Mouse (Mus musculus): ENCODE measurements around the gene Vsig2. TPM values are rescaled to one million over a fixed set of nuclear protein-coding genes. Genes with fewer than 3 reads are reported as not detected.

Gene Vsig2
- 2.6 and 3.0 TPM in 2 replicates for polyA plus RNA-seq (2015; fragmentation: Nextera tagmentation; extraction: Ambion mirVana)

DNA sequence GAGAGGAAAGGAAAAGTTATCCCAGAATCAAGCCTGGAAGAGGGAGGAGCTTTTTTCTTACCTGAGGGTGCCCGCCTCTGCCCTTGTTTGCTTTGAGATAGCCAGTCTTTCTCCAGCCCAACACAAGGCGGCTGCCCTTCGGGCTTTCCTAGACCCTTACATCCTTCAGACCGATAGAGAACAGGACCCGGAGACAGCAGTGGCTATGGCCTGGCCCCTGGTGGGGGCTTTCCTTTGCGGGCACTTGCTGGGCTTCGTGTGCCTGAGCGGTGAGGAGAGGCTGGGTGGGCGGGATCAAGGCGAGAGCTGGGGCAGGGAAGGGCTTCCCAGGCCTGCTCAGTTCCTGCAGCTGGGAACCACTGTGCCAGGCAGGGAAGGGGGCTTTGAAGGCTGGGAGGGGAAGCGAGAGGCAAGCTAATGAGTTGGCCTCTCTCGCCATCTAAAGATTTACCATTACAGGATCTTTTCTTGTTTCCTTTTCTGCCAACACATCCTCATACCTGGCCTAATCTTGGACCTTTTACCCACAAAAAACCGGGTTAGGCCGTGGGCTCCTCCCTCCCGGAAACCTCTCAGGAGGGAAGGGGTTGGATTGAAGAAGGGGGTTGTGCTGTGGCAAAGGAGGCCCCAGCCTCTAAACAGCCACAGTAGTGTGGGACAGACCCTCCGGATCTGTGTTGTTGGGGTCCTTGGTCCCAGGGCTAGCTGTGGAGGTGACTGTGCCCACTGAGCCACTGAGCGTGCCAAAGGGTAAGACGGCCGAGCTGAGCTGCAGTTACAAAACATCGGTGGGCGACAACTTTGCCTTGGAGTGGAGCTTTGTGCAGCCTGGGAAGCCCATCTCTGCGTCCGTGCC is at the start of gene Vsig2:
TSS of gene Vsig2 (plus strand) at position 86 of the 856 bp plus-strand sequence.
- Histone ChIP-seq H3K4me1 (replicated peaks) (peaks cover 7% of the 10 kb centered on the region; the same call in 1 of the 2 replicates), H3K9ac (no peak within 1 kb of the TSS), H3K27ac (no peak within 1 kb of the TSS), H3K36me3 (no peaks in the 10 kb centered on the region), H3K4me3 (replicated peaks) (no peak within 1 kb of the TSS), H3K4me2 (replicated peaks) (peak within 1 kb of the TSS; percentile 34; the same call in 1 of the 2 replicates), H3K27me3 (replicated peaks) (no peaks in the 10 kb centered on the region), H3K9me3 (no peaks in the 10 kb centered on the region)
- no peak; the same call in 1 of the 2 replicates for ATAC-seq
- 53% methylated on average over 23 of the region's 23 CpGs for WGBS

DNA sequence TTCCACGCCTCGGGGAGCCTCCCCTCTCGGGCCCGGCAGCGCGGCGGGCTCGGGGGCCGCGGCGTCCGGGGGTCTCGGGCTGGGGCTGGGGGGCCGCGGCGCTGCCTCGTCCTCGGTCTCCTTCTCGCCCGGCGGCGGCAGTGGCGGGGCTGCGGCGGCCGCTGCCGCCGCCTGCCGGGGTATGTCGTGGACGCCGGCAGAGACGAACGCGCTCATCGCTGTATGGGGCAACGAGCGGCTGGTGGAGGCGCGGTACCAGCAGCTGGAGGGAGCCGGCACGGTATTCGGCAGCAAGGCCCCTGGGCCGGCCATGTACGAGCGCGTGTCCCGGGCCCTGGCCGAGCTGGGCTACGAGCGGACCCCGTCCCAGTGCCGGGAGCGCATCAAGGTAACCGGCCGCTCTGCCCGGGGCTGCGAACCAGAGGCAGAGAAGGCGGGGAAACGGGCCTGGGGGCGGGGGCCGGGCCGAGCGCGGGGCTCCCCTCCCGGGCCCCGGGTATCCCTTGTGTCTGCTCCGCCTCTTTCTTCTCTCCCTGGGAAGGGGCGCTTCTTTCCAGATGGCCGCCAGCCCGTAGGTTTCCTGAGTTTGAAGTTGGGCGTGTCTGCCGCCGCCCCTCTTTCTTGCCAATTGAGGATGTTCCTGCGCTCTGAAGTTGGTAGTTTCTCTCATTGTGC is 49.5 kb upstream of the Vsig2 start:
- H3K4me1 ChIP-seq (replicated peaks), result peaks cover 4% of the 10 kb centered on the region
- peak overlapping the region; percentile 97 for H3K4me3 ChIP-seq (replicated peaks)
- ATAC-seq, result peak; percentile 74
- no peaks in the 10 kb centered on the region for H3K9me3 ChIP-seq
- H3K9ac ChIP-seq, result peak overlapping the region; percentile 89
- peak overlapping the region; percentile 86 for H3K4me2 ChIP-seq (replicated peaks)
- no peaks in the 10 kb centered on the region; the same call in 1 of the 2 replicates for H3K36me3 ChIP-seq
- H3K27me3 ChIP-seq (replicated peaks), result no peaks in the 10 kb centered on the region
- peak overlapping the region; percentile 100 for H3K27ac ChIP-seq
- WGBS, result under 1% methylated on average over 72 of the region's 75 CpGs

GRCm38 (mm10) chr9:37495761-37496160 is 43.3 kb upstream of the Vsig2 start:
- Histone ChIP-seq H3K9ac (no peak overlapping the region), H3K36me3 (no peaks in the 10 kb centered on the region; the same call in 1 of the 2 replicates), H3K27ac (no peak overlapping the region), H3K4me1 (replicated peaks) (no peaks in the 10 kb centered on the region), H3K27me3 (replicated peaks) (no peaks in the 10 kb centered on the region), H3K4me3 (replicated peaks) (no peak overlapping the region), H3K9me3 (no peaks in the 10 kb centered on the region), H3K4me2 (replicated peaks) (no peak overlapping the region)
- WGBS, result 51% methylated on average over 3 of the region's 3 CpGs
- ATAC-seq, result no peak

- Histone ChIP-seq H3K27me3 (replicated peaks) (no peaks in the 10 kb centered on the region), H3K9me3 (no peaks in the 10 kb centered on the region), H3K4me3 (replicated peaks) (no peak overlapping the region), H3K27ac (no peak overlapping the region), H3K9ac (no peak overlapping the region), H3K4me2 (replicated peaks) (no peak overlapping the region), H3K36me3 (no peaks in the 10 kb centered on the region; the same call in 1 of the 2 replicates), H3K4me1 (replicated peaks) (no peaks in the 10 kb centered on the region)
- no peak for ATAC-seq
These were observed 42.7 kb upstream of the Vsig2 start for GRCm38 (mm10) chr9:37496325-37496724.

DNA sequence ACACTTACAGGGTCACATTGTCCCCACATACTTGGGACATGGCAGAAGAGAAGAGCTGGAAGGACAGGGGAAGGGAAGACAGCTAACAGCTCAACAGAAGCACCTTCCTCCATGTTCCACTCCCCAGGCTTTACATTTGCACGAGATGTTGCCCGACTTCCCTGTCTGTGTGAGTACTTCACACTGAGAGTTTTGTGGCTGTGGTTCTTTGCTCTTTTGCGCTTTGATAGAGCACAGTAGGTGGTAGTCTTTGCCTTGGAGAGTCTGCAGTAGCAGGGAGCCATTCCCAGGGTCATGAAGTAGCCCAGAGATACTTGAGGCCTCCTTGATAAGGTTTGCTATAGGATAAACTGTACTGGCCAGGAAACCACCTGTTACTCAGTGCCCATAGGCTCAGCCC is 38.9 kb upstream of the Vsig2 start:
- no peak for ATAC-seq
- WGBS, result 89% methylated on average over 3 of the region's 3 CpGs
- Histone ChIP-seq H3K36me3 (no peaks in the 10 kb centered on the region), H3K27ac (no peak overlapping the region), H3K27me3 (replicated peaks) (no peaks in the 10 kb centered on the region), H3K4me2 (replicated peaks) (no peak overlapping the region), H3K9me3 (no peaks in the 10 kb centered on the region), H3K4me1 (replicated peaks) (no peaks in the 10 kb centered on the region), H3K4me3 (replicated peaks) (no peak overlapping the region), H3K9ac (no peak overlapping the region)

- no peak overlapping the region for H3K9ac ChIP-seq
- WGBS, result 93% methylated on average over 1 of the region's 1 CpGs
- no peaks in the 10 kb centered on the region for H3K9me3 ChIP-seq
- ATAC-seq, result no peak
- no peaks in the 10 kb centered on the region for H3K4me1 ChIP-seq (replicated peaks)
- H3K36me3 ChIP-seq, result no peaks in the 10 kb centered on the region
- no peak overlapping the region for H3K4me2 ChIP-seq (replicated peaks)
- H3K27me3 ChIP-seq (replicated peaks), result no peaks in the 10 kb centered on the region
- no peak overlapping the region for H3K27ac ChIP-seq
- no peak overlapping the region for H3K4me3 ChIP-seq (replicated peaks)
These were observed 37.9 kb upstream of the Vsig2 start for GRCm38 (mm10) chr9:37501170-37501569.

- H3K36me3 ChIP-seq, result no peaks in the 10 kb centered on the region
- H3K27me3 ChIP-seq (replicated peaks), result no peaks in the 10 kb centered on the region
- ATAC-seq, result no peak
- H3K9me3 ChIP-seq, result no peaks in the 10 kb centered on the region
- H3K4me2 ChIP-seq (replicated peaks), result no peak overlapping the region
- H3K4me1 ChIP-seq (replicated peaks), result no peaks in the 10 kb centered on the region
- H3K4me3 ChIP-seq (replicated peaks), result no peak overlapping the region
- no peak overlapping the region for H3K27ac ChIP-seq
- H3K9ac ChIP-seq, result no peak overlapping the region
These were observed 34.7 kb upstream of the Vsig2 start for GRCm38 (mm10) chr9:37504348-37504747.

- H3K36me3 ChIP-seq, result no peaks in the 10 kb centered on the region
- no peaks in the 10 kb centered on the region for H3K4me1 ChIP-seq (replicated peaks)
- no peak overlapping the region for H3K9ac ChIP-seq
- no peaks in the 10 kb centered on the region for H3K9me3 ChIP-seq
- no peak overlapping the region for H3K4me2 ChIP-seq (replicated peaks)
- 62% methylated on average over 1 of the region's 1 CpGs for WGBS
- H3K4me3 ChIP-seq (replicated peaks), result no peak overlapping the region
- H3K27ac ChIP-seq, result no peak overlapping the region
- ATAC-seq, result no peak
- H3K27me3 ChIP-seq (replicated peaks), result no peaks in the 10 kb centered on the region
These were observed 33.0 kb upstream of the Vsig2 start for GRCm38 (mm10) chr9:37506023-37506422.

DNA sequence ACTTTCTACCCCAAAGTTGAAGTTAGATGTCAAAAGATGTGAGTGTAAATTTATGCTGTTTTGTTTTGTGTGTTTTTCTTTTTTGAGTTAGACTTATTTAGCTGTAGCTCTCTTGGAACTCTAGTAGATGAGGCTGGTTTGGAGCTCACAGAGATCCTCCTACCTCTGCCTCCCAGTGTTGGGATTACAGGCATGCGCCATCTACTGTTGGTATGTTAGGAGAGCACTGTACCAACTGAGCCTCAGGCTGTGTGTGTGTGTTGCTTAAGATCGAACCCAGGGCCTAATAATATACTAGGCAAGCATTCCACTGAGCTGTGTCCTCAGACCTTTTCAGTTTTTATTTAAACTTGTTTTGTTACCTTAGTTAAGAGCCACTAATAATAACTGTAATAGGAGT is 27.0 kb upstream of the Vsig2 start:
- H3K4me2 ChIP-seq (replicated peaks), result no peak overlapping the region
- H3K27me3 ChIP-seq (replicated peaks), result no peaks in the 10 kb centered on the region
- no peaks in the 10 kb centered on the region for H3K36me3 ChIP-seq
- ATAC-seq, result no peak
- no peak overlapping the region for H3K9ac ChIP-seq
- H3K4me3 ChIP-seq (replicated peaks), result no peak overlapping the region
- no peak overlapping the region for H3K27ac ChIP-seq
- no peaks in the 10 kb centered on the region for H3K9me3 ChIP-seq
- WGBS, result 91% methylated on average over 2 of the region's 2 CpGs
- H3K4me1 ChIP-seq (replicated peaks), result 0 out of 2 replicates have a peak, but pooled peaks cover 2% of the 10 kb centered on the region

DNA sequence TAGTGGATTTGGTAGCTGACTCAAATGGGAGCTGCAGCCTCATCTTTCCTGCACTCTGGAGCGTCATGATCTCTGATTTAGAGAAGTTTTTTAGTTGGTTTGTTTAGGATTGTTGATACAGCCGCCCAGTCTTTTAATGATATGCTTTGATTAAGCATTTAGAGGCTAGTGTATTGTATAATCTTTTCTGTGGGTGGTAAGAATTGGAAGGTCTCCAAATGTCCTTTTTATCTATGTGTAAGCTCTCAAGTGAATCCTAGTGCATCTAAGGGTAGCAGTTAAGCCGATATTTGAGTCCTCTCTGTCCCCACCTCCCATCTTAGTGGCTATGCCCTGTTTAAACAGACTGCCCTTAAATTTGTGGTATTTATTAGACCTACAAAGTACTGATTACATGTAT is 24.6 kb upstream of the Vsig2 start:
- Histone ChIP-seq H3K4me2 (replicated peaks) (no peak overlapping the region), H3K27me3 (replicated peaks) (no peaks in the 10 kb centered on the region), H3K4me3 (replicated peaks) (no peak overlapping the region), H3K4me1 (replicated peaks) (0 out of 2 replicates have a peak, but pooled peaks cover 2% of the 10 kb centered on the region), H3K9ac (no peak overlapping the region), H3K27ac (no peak overlapping the region), H3K36me3 (no peaks in the 10 kb centered on the region), H3K9me3 (no peaks in the 10 kb centered on the region)
- ATAC-seq, result no peak
- WGBS, result 73% methylated on average over 3 of the region's 3 CpGs

DNA sequence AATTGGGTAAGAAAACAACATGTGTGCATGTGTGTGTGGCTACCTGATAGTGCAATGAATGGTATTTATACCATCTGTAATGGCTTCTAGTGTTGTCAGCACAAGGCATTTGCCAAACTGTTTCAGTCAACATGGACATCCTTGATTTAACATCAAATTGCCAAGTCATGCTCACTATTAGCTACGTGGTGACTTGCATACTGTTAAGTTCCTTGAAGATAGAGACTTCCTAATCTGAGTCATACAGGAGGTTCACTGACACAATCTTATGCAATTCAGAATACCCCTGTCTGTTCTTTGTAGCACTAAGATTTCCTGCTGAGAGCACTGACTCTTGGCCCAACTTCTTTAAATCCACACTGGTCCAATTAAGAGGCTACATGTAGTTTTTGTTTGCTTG is 21.6 kb upstream of the Vsig2 start:
- 83% methylated on average over 1 of the region's 1 CpGs for WGBS
- H3K36me3 ChIP-seq, result peaks cover under 1% of the 10 kb centered on the region; the same call in 1 of the 2 replicates
- no peak for ATAC-seq
- no peaks in the 10 kb centered on the region for H3K27me3 ChIP-seq (replicated peaks)
- no peak overlapping the region for H3K27ac ChIP-seq
- no peak overlapping the region for H3K4me3 ChIP-seq (replicated peaks)
- H3K9me3 ChIP-seq, result no peaks in the 10 kb centered on the region
- no peak overlapping the region for H3K9ac ChIP-seq
- H3K4me1 ChIP-seq (replicated peaks), result 0 out of 2 replicates have a peak, but pooled peaks cover 2% of the 10 kb centered on the region
- no peak overlapping the region for H3K4me2 ChIP-seq (replicated peaks)

- H3K9ac ChIP-seq, result no peak overlapping the region
- H3K4me2 ChIP-seq (replicated peaks), result no peak overlapping the region
- no peak overlapping the region for H3K27ac ChIP-seq
- ATAC-seq, result no peak
- H3K9me3 ChIP-seq, result no peaks in the 10 kb centered on the region
- WGBS, result 92% methylated on average over 8 of the region's 8 CpGs
- H3K4me3 ChIP-seq (replicated peaks), result no peak overlapping the region
- H3K36me3 ChIP-seq, result peaks cover 8% of the 10 kb centered on the region; the same call in 1 of the 2 replicates
- no peaks in the 10 kb centered on the region for H3K27me3 ChIP-seq (replicated peaks)
- H3K4me1 ChIP-seq (replicated peaks), result 0 out of 2 replicates have a peak, but pooled peaks cover 2% of the 10 kb centered on the region
These were observed 20.1 kb upstream of the Vsig2 start for GRCm38 (mm10) chr9:37518991-37519390.
